19 mouse cellular contexts compared by ENCODE assay signal in genomic region chr2:90825515-90826172, GRCm38 (mm10). TPM values are rescaled to one million over a fixed set of nuclear protein-coding genes. Genes with fewer than 3 reads are reported as not detected.
"Had no signal": no experiment of that assay in that cellular context is flagged by ENCODE, and none has a peak within 500 bp of the region (broad histone marks: within the 10 kb centered on the region; RNA-seq: fewer than 3 reads in every experiment).

No protein-coding gene starts in this region.

- H3K4me2 ChIP-seq: limb, embryonic 12.5 days; liver, embryonic 13.5 days; neural tube, embryonic 12.5 days had no signal

- H3K27ac ChIP-seq: kidney, postnatal 0 days; limb, embryonic 12.5 days; liver, embryonic 13.5 days; midbrain, embryonic 10.5 days; neural tube, embryonic 12.5 days had no signal

- H3K4me3 ChIP-seq: limb, embryonic 12.5 days; liver, embryonic 13.5 days; midbrain, embryonic 10.5 days; neural tube, embryonic 12.5 days had no signal

- H3K27me3 ChIP-seq: limb, embryonic 12.5 days; neural tube, embryonic 12.5 days had no signal

- H3K9ac ChIP-seq: limb, embryonic 12.5 days; liver, embryonic 13.5 days; liver, postnatal 0 days; neural tube, embryonic 12.5 days had no signal

- H3K36me3 ChIP-seq: limb, embryonic 12.5 days; liver, embryonic 13.5 days; midbrain, embryonic 10.5 days; neural tube, embryonic 12.5 days had no signal

- H3K4me1 ChIP-seq: limb, embryonic 12.5 days; liver, embryonic 13.5 days; midbrain, embryonic 10.5 days; neural tube, embryonic 12.5 days had no signal

- DNase-seq: kidney, adult 11 months; kidney, adult 9 months; kidney, postnatal 36 days; layer of hippocampus, adult 9-11 months; layer of hippocampus, postnatal 36 days; liver; liver, embryonic 13.5 days; liver, postnatal 0 days; midbrain, embryonic 14.5 days; right cerebral cortex, postnatal 4 days; spleen, adult 18-20 months; thymus, adult 2 months; thymus, postnatal 25 days had no signal

- H3K9me3 ChIP-seq: limb, embryonic 12.5 days; liver, embryonic 13.5 days; midbrain, embryonic 10.5 days; neural tube, embryonic 12.5 days had no signal

- ATAC-seq: liver, postnatal 0 days had no signal

RNA-seq across cellular contexts. Expression of gene Agbl2, which starts 43.1 kb away (rescaled TPM):
- total RNA-seq: megakaryocyte, adult 5-6 weeks; neutrophil, adult 5-6 weeks had no signal
- polyA plus RNA-seq: liver, postnatal 0 days had no signal
